Mouse (Mus musculus) ES-E14 (cell line): ENCODE measurements around the gene Vash1.

Experiments used
- CHD2 ChIP-seq: IDR thresholded peaks from 2 replicates; pipeline ENCODE4 v1.6.1; 2014; ENCODE audit warnings: mild to moderate bottlenecking, low read depth, low read length, inconsistent platforms
- ZC3H11A ChIP-seq: IDR thresholded peaks from 2 replicates; pipeline ENCODE4 v1.6.1; 2012; ENCODE audit warnings: low read depth, mild to moderate bottlenecking, inconsistent platforms, low read length, borderline replicate concordance

DNA sequence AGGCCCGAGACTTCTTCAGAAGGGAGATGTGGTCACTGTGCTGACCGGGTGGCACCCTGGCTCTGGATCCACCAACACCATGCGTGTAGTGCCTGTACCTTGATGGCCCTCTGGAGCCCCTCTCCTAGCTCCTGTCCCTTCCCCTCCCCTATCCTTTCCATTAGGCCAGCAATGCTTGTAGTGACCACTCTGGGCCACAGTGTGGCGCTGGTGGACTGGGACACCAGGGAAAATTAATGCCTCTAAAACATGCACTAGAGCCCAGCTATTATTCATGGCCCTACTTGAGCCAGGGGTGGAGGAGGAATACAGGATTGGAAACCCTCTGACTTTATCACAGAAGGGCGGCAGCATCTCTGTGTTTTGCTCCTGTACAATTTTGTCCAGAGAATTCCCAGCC is 36.9 kb downstream of the Vash1 start:
- TF ChIP-seq CHD2 (no peak), ZC3H11A (peak; percentile 76; the same call in 1 of the 2 replicates)
